Mouse (Mus musculus) skeletal muscle tissue, adult 2 months (tissue): Measurements from ENCODE around the gene Rpl18a.

Experiments
- DNase-seq: peaks from one replicate; pipeline ENCODE4 v3.0.0-alpha.2; 2012; ENCODE audit warnings: low read depth, low spot score

Gene Rpl18a

GRCm38 (mm10) chr8:70856541-70857197, 40.5 kb downstream of the Rpl18a start:
- peak; percentile 70 for DNase-seq

GRCm38 (mm10) chr8:70856028-70856427, 41.2 kb downstream of the Rpl18a start:
- no peak for DNase-seq

- no peak for DNase-seq
Measured at GRCm38 (mm10) chr8:70853863-70854262, 43.3 kb downstream of the Rpl18a start.

- no peak for DNase-seq
Measured at GRCm38 (mm10) chr8:70852595-70853231, 44.5 kb downstream of the Rpl18a start.

- DNase-seq, result no peak
Measured at GRCm38 (mm10) chr8:70851837-70852236, 45.4 kb downstream of the Rpl18a start.

- DNase-seq, result no peak
Measured at GRCm38 (mm10) chr8:70850947-70851346, 46.3 kb downstream of the Rpl18a start.

- DNase-seq, result no peak
Measured at GRCm38 (mm10) chr8:70850132-70850845, 46.9 kb downstream of the Rpl18a start.

GRCm38 (mm10) chr8:70849333-70849990, 47.8 kb downstream of the Rpl18a start:
- peak; percentile 82 for DNase-seq

GRCm38 (mm10) chr8:70846371-70847154, 50.6 kb downstream of the Rpl18a start:
- no peak for DNase-seq

GRCm38 (mm10) chr8:70845108-70845507, 52.1 kb downstream of the Rpl18a start:
- DNase-seq, result no peak
